Mouse (Mus musculus) cerebellum, adult 8-10 months (tissue): ENCODE results near the gene Slc36a1.

Experiments used
- DNase-seq: peaks from one replicate; pipeline ENCODE4 v3.0.0; 2022

The Slc36a1 gene

GRCm38 (mm10) chr11:55204159-55204596 is at the start of gene Slc36a1:
Slc36a1 (plus strand) TSS chr11:55204350.
- peak; percentile 96 for DNase-seq

DNA sequence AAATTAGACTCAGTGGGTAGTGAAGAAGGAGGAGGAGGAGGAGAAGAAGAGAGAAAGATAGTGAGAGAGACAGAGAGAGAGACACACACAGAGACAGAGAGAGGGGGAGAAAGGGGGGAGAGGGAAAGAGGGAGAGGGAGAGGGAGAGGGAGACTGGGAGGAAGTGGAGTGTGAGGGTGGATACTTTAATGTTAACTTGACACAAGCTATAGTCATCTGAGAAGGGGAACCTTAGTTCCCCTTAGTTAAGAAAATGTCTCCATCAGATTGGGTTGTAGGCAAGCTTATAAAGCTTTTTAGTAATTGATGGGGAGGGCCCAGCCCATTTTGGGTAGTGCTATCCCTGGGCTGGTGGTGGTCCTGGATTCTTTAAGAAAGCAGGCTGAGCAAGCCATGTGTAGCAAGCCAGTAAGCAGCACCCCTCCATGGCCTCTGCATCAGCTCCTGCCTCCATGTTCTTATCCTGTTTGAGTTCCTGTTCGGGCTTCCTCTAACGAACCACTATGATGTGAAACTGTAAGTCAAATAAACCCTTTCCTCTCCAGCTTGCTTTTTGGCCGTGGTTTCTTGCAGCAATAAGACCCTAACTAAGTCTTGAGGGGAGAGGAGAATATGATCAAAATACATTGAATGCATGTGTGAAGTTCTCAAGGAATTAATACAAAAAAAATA is 49.6 kb upstream of the Slc36a1 start:
- no peak for DNase-seq

GRCm38 (mm10) chr11:55155070-55155421 is 49.1 kb upstream of the Slc36a1 start:
- DNase-seq, result no peak

- peak; percentile 72 for DNase-seq
These were observed 45.3 kb upstream of the Slc36a1 start for GRCm38 (mm10) chr11:55158785-55159359.

DNA sequence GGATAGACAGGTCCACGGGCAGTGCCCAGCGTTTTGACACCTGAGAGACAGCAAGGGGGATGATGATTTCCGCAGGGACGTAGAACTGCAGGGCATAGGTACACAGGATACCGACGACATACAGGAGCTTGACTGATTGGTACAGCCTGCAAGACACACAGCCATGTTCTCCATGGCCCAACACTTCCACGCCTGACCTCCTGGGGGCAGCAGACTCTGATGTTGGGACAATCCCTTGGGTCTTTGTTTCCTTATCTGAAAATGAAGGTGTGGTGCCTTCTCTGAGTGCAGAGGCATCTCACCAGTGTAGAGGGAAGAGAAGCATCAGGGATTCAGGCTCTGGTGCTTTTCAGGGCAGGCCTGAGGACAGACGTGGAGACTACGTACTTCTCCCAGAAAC is 41.5 kb upstream of the Slc36a1 start:
- DNase-seq, result peak; percentile 30

GRCm38 (mm10) chr11:55164723-55165122 is 39.4 kb upstream of the Slc36a1 start:
- peak; percentile 36 for DNase-seq

- DNase-seq, result no peak
These were observed 38.4 kb upstream of the Slc36a1 start for GRCm38 (mm10) chr11:55165748-55166147.

DNA sequence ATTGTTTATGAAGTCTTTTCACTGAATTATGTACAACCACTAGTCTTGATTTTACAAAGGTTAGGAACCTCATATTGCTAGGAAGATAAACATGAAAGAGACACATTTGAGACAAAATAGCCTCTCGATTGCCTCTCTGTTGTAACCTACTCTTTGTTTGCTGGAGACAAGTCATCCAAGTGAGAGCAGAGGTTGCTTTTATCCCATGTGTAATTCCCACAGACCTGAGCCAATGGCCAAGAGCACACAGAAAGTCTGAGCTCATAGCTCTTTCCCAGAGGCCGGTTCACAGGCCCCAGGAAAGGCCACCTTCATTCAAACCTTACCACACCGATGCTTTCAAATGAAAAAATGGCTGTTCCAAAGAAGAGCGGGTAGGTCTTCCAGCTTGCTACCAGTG is 35.6 kb upstream of the Slc36a1 start:
- no peak for DNase-seq

GRCm38 (mm10) chr11:55168914-55169313 is 35.2 kb upstream of the Slc36a1 start:
- no peak for DNase-seq

- no peak for DNase-seq
These were observed 33.6 kb upstream of the Slc36a1 start for GRCm38 (mm10) chr11:55170501-55170900.

DNA sequence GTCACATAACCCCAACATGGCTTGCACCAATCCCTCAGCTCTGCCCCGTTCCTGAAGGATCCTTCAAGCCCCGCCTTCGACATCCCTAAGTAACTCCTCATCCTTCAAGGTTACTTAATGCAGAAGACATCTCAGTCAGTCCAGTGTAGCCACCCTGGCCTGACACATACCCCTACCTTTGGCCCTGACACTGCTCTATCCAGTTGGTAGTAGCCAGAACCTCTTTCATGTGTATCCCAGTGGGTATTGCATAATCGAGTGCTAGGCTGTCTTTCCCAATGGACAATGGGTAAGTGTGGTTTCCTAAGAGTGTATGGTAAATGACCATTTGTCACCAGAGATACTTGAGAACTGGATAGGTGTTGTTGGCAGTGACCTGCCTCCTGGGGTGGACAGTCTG is 25.3 kb upstream of the Slc36a1 start:
- no peak for DNase-seq

- no peak for DNase-seq
These were observed 24.3 kb upstream of the Slc36a1 start for GRCm38 (mm10) chr11:55179856-55180255.

- DNase-seq, result no peak
These were observed 21.0 kb upstream of the Slc36a1 start for GRCm38 (mm10) chr11:55183124-55183523.

DNA sequence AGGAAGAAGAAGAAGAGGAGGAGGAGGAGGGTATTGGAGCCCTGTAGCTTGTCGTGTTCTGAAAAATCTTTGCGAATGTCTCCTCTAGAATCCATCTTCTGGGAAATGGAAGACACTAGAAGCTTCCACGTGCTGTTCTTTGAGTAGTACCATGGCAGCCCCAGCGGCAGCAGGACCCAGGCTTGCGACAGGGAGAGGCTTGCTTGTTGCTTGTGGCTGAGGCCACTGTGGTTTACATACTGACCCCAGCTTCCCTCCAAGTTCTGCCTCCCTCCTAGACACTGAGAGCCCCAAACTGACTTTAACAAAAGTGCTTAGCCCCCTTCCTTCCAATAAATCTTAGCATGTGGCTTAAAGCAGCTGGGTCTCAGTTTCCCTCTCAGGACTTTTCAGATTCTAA is 19.9 kb upstream of the Slc36a1 start:
- no peak for DNase-seq

DNA sequence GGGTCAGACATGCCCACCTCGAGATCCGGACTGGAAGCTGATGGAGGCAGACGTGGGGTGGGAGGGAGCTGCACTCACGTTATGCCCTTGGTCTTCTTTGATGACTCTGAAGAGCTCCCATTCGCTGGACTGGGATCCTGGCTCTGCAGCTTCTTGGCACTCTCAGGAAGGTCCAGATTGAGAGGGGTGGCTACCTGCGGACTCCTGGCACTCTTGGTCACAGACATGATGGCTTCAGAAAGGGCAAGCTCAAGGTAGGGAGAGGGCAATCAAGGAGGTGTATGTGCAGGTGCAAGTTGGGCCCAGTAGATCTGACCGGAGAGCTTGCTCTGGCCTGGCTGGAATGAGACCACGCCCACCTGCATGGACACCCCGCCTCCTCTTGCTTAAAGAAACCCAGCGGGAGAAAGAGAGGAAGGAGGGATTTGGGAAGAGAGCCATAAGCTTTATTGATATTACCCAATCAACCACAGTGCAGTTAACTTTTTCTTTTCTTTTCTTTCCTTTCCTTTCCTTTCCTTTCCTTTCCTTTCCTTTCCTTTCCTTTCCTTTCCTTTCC is 19.3 kb upstream of the Slc36a1 start, which contains the start of gene Slc36a2:
TSS of gene Slc36a2 (minus strand) at position 345 of the 559 bp plus-strand sequence.
- DNase-seq, result peak; percentile 71

GRCm38 (mm10) chr11:55187292-55187691 is 16.9 kb upstream of the Slc36a1 start:
- DNase-seq, result no peak

- no peak for DNase-seq
These were observed 16.4 kb upstream of the Slc36a1 start for GRCm38 (mm10) chr11:55187777-55188176.

DNA sequence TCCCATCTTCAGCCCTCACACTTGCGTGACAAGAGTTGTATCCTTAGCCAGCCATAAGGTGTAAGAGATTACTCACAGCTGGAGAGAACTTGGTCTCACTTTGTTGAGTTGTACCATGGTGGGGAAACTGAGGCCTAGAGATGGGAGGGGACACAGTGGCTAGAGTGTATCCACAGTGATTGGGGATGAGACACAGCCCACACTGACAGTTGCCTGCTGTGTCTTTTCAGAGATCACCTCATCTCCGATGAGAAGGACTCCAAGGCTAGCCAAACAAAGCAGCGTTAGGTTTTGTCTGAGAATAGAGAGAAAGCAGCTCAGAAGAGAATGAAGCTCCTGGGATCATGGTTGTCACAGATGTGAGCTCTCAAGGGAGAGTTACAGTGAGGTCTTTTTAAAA is 13.9 kb upstream of the Slc36a1 start:
- no peak for DNase-seq

- no peak for DNase-seq
These were observed 7.1 kb upstream of the Slc36a1 start for GRCm38 (mm10) chr11:55197086-55197485.

DNA sequence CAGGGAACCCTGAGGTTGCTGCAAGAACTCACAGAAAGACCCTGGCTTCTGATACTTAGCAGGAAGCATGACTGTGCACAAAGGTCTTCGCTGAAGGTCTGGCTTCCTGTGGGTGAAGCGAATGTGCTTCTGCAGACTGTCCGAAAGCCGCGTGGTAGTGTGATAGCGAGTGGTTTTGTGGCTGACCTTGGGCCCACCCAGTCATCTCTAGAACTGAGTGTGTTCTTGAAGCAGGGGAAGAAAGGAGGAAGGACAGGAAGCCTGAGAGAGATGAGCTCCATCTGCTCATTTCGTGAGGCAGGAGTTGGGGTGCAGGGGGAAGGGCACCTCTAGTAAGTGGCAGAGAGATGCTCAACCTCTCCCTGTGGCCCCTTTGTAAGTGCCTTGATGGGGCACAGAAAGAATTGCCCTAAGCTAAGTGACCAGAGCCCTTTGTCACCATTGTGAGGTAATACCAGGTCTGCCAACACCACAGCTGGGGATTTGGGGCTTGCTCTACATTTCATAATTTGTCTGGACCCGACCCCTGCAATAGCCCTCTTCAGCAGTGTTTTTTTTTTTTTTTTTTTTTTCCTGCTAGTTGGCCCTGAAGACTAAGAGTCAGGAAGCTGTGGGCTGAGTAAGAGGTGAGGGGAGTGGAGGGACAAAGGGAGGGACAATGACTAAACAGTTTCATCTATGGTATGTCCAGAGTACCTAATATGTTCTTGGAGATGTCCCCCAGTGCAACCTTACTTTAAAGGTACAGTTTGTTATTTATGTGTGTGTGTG is 6.2 kb upstream of the Slc36a1 start:
- no peak for DNase-seq

DNA sequence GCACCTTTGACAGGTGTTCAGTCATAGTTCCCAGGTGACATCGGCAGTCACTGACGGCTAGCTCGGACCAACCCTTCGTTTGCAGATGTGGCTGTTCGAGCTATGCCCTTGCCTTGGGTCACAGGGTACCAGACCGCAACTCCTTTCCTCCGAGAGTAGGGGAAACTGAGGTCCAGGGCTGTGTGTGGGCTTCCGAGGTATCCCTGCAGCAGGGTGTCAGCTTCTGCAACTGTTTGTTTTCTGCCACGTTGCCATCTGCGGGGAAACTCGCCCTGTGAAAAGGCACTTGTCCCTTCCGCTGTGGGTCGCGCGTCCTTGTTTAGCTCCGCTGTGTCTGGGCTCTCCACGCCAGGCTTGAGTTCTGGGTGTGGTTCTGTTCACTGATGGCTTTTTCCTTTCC is 452 bp downstream of the Slc36a1 start:
- DNase-seq, result peak; percentile 45

GRCm38 (mm10) chr11:55208001-55208690 is 4.0 kb downstream of the Slc36a1 start:
- DNase-seq, result no peak

- no peak for DNase-seq
These were observed 4.9 kb downstream of the Slc36a1 start for GRCm38 (mm10) chr11:55209032-55209431.
